In the genomic region with DNA sequence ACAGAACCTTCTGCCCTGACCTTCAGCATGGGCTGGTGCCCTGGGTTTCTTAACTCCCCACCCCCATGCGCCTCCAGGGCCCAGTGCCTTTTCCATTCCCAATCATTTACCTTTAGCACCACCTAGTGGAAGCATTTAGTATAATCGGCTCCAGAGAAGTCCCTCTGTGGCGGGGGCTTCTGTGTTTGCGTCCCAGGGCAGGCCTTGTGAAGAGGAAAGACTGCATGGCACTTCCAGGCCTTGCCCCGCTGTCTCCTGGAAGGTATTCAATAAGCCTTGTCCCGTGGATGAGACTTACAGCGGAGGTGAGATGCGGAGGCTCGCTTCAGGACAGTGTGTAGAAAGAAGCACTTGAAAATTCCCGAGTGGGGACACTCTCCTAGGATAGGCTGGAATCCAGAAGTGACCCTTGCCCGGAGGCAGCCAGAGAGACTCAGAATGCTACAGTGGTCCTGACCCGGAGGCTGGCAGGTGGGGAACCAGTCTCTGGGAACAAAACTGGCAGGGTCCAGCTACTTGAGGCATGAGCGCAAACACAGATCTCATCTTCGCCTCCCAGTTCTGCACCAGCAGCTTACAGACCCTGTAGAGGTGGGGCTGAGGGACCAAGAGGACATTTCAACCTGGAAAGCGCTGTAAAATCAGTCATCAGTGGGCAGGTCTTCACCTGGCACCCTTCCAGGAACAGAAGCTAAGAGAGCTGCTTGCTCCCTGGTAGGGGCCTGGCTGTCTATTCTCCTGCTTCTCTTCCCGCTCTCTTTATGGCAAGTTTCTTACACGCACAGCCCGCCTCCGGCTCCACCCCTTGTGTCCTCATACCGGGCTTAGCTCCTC, we compare ENCODE assay signal across 8 mouse cellular contexts. TPM values are rescaled to one million over a fixed set of nuclear protein-coding genes. Genes with fewer than 3 reads are reported as not detected.
DNase-seq lines count a peak whose midpoint lies in the region; ATAC-seq and TF ChIP-seq lines count a peak whose summit lies in the region.

No protein-coding gene starts in this region.

- WGBS in intestine, embryonic 16.5 days: 31% methylated on average over 20 of the region's 20 CpGs
- 40% methylated on average over 20 of the region's 20 CpGs for WGBS in midbrain, embryonic 10.5 days
- WGBS in small intestine, adult 2 months: 28% methylated on average over 20 of the region's 20 CpGs

- H3K27me3 ChIP-seq in intestine, embryonic 16.5 days (replicated peaks; ENCODE audit: control insufficient read depth, insufficient read depth, low read length): no peaks in the 10 kb centered on the region
- H3K27me3 ChIP-seq in midbrain, embryonic 10.5 days (ENCODE audit: low read depth, poor library complexity, severe bottlenecking): peaks cover 15% of the 10 kb centered on the region
- H3K27me3 ChIP-seq in small intestine, adult 2 months (ENCODE audit: control insufficient read depth, insufficient read depth, low read length): no peaks in the 10 kb centered on the region; the same call in 1 of the 2 replicates

- peak; percentile 79; the same call in 1 of the 2 replicates for TF ChIP-seq CTCF in small intestine, adult 2 months (IDR thresholded peaks at IDR 0.05; ENCODE audit: extremely low read depth, insufficient read length, insufficient replicate concordance, low read depth, low read length)

- H3K9me3 ChIP-seq in intestine, embryonic 16.5 days (ENCODE audit: control insufficient read depth, low read length): no peaks in the 10 kb centered on the region
- H3K9me3 ChIP-seq in midbrain, embryonic 10.5 days (replicated peaks): no peaks in the 10 kb centered on the region

- no peak for TF ChIP-seq POLR2A in small intestine, adult 2 months (IDR thresholded peaks at IDR 0.05; ENCODE audit: low read depth, low read length)

- H3K4me3 ChIP-seq in intestine, embryonic 16.5 days (ENCODE audit: low read length): no peak overlapping the region
- H3K4me3 ChIP-seq in midbrain, embryonic 10.5 days: no peak overlapping the region
- peak overlapping the region; percentile 19; the same call in 1 of the 2 replicates for H3K4me3 ChIP-seq in small intestine, adult 2 months (ENCODE audit: low read depth, low read length)

- peak overlapping the region; percentile 20; the same call in 1 of the 2 replicates for H3K4me2 ChIP-seq in intestine, embryonic 16.5 days (ENCODE audit: low read depth, low read length)

- H3K9ac ChIP-seq in intestine, embryonic 16.5 days (ENCODE audit: low read depth, low read length): 0 out of 2 replicates have a peak overlapping the region, but pooled peaks have one; percentile 3

- H3K36me3 ChIP-seq in intestine, embryonic 16.5 days (ENCODE audit: control insufficient read depth, insufficient read depth, low read length): no peaks in the 10 kb centered on the region
- no peaks in the 10 kb centered on the region for H3K36me3 ChIP-seq in midbrain, embryonic 10.5 days
- no peaks in the 10 kb centered on the region for H3K36me3 ChIP-seq in small intestine, adult 2 months (ENCODE audit: control insufficient read depth, insufficient read depth, low read length)

- 0 out of 2 replicates have a peak, but pooled peaks cover 4% of the 10 kb centered on the region for H3K4me1 ChIP-seq in intestine, embryonic 16.5 days (ENCODE audit: control insufficient read depth, insufficient read depth, low read length)
- peaks cover 27% of the 10 kb centered on the region for H3K4me1 ChIP-seq in midbrain, embryonic 10.5 days
- H3K4me1 ChIP-seq in small intestine, adult 2 months (ENCODE audit: control insufficient read depth, insufficient read depth, insufficient read length, low read length): no peaks in the 10 kb centered on the region

- peak; percentile 96 for DNase-seq in heart, adult 11 months
- DNase-seq in heart, postnatal 25 days (ENCODE audit: low spot score): no peak
- DNase-seq in embryo, embryonic 9.5 days (ENCODE audit: extremely low spot score): peak; percentile 88
- peak; percentile 36 to 54 for DNase-seq in gastrocnemius, postnatal 36 days
- DNase-seq in left cerebral cortex, postnatal 36 days (ENCODE audit: low spot score in 2 of 2): peak; percentile 29 to 35
- DNase-seq in midbrain, embryonic 10.5 days (ENCODE audit: low spot score): peak; percentile 70

- intact Hi-C loops in heart, postnatal 25 days (cut with DNase I): loop anchor here (5.0 kb wide), 2 partner anchors 126 to 361 kb away; no protein-coding TSS in a partner anchor
- intact Hi-C loops in gastrocnemius, postnatal 36 days (cut with DNase I): loop anchor here (2.0 to 5.0 kb wide), 3 partner anchors 111 to 308 kb away; no protein-coding TSS in a partner anchor
- intact Hi-C loops in left cerebral cortex, postnatal 36 days (cut with DNase I): loop anchor here (5.0 to 10.0 kb wide), 2 partner anchors 306 to 364 kb away; no protein-coding TSS in a partner anchor

- no peak overlapping the region for H3K27ac ChIP-seq in intestine, embryonic 16.5 days (ENCODE audit: low read length)
- H3K27ac ChIP-seq in midbrain, embryonic 10.5 days (replicated peaks): no peak overlapping the region
- H3K27ac ChIP-seq in small intestine, adult 2 months (ENCODE audit: insufficient read depth, low read depth, low read length): no peak overlapping the region

- ATAC-seq in intestine, embryonic 16.5 days: peak; percentile 61

RNA-seq across cellular contexts. Expression of a gene that starts 7.7 kb away (rescaled TPM):
- total RNA-seq in heart, postnatal 25 days (2021): 10 to 100 TPM; 49.0 to 53.0 TPM
- total RNA-seq in gastrocnemius, postnatal 36 days (2021): 1 to 10 TPM; 3.1 to 3.5 TPM
- polyA plus RNA-seq in intestine, embryonic 16.5 days (2015; fragmentation: Nextera tagmentation; extraction: Ambion mirVana): 14.1 and 17.1 TPM in 2 replicates
- 10 to 100 TPM; 49.7 to 52.3 TPM for total RNA-seq in left cerebral cortex, postnatal 36 days (2021)
- polyA plus RNA-seq in midbrain, embryonic 10.5 days (2016; fragmentation: Nextera tagmentation; extraction: Ambion mirVana): 34.3 and 42.6 TPM in 2 replicates
- 2.3 and 3.1 TPM in 2 replicates for polyA plus RNA-seq in small intestine, adult 2 months (2012; rRNA removed)

RNA-seq across cellular contexts. Expression of a gene that starts 8.2 kb away (rescaled TPM):
- total RNA-seq in heart, postnatal 25 days (2021): 10 to 100 TPM in 1 of 2 experiments, 1 to 10 TPM in 1; 9.3 to 11.8 TPM
- total RNA-seq in gastrocnemius, postnatal 36 days (2021): 1 to 10 TPM in 1 of 2 experiments, under 1 TPM in 1; 0.76 to 1.6 TPM
- 3.1 and 4.3 TPM in 2 replicates for polyA plus RNA-seq in intestine, embryonic 16.5 days (2015; fragmentation: Nextera tagmentation; extraction: Ambion mirVana)
- total RNA-seq in left cerebral cortex, postnatal 36 days (2021): not detected
- polyA plus RNA-seq in midbrain, embryonic 10.5 days (2016; fragmentation: Nextera tagmentation; extraction: Ambion mirVana): 2.9 and 3.1 TPM in 2 replicates
- 2.1 and 5.8 TPM in 2 replicates for polyA plus RNA-seq in small intestine, adult 2 months (2012; rRNA removed)

RNA-seq across cellular contexts. Expression of a gene that starts 45.0 kb away (rescaled TPM):
- total RNA-seq in heart, postnatal 25 days (2021): 10 to 100 TPM; 61.7 to 65.1 TPM
- total RNA-seq in gastrocnemius, postnatal 36 days (2021): 10 to 100 TPM; 20.8 to 23.4 TPM
- 128 and 133 TPM in 2 replicates for polyA plus RNA-seq in intestine, embryonic 16.5 days (2015; fragmentation: Nextera tagmentation; extraction: Ambion mirVana)
- total RNA-seq in left cerebral cortex, postnatal 36 days (2021): 1 to 10 TPM; 4.5 to 5.7 TPM
- 35.6 and 41.4 TPM in 2 replicates for polyA plus RNA-seq in midbrain, embryonic 10.5 days (2016; fragmentation: Nextera tagmentation; extraction: Ambion mirVana)
- polyA plus RNA-seq in small intestine, adult 2 months (2012; rRNA removed): 188 and 215 TPM in 2 replicates

RNA-seq across cellular contexts. Expression of a gene that starts 45.2 kb away (rescaled TPM):
- total RNA-seq in heart, postnatal 25 days (2021): 10 to 100 TPM; 36.6 to 39.6 TPM
- total RNA-seq in gastrocnemius, postnatal 36 days (2021): 10 to 100 TPM; 18.2 to 20.1 TPM
- polyA plus RNA-seq in intestine, embryonic 16.5 days (2015; fragmentation: Nextera tagmentation; extraction: Ambion mirVana): 26.4 and 27.0 TPM in 2 replicates
- total RNA-seq in left cerebral cortex, postnatal 36 days (2021): 10 to 100 TPM; 27.5 to 33.5 TPM
- 44.7 and 46.2 TPM in 2 replicates for polyA plus RNA-seq in midbrain, embryonic 10.5 days (2016; fragmentation: Nextera tagmentation; extraction: Ambion mirVana)
- 10.4 and 15.1 TPM in 2 replicates for polyA plus RNA-seq in small intestine, adult 2 months (2012; rRNA removed)

RNA-seq across cellular contexts. Expression of a gene that starts 54.0 kb away (rescaled TPM):
- 100 to 1,000 TPM; 179 to 215 TPM for total RNA-seq in heart, postnatal 25 days (2021)
- total RNA-seq in gastrocnemius, postnatal 36 days (2021): 10 to 100 TPM; 41.4 to 50.5 TPM
- polyA plus RNA-seq in intestine, embryonic 16.5 days (2015; fragmentation: Nextera tagmentation; extraction: Ambion mirVana): 76.4 and 81.6 TPM in 2 replicates
- total RNA-seq in left cerebral cortex, postnatal 36 days (2021): 100 to 1,000 TPM in 1 of 2 experiments, 10 to 100 TPM in 1; 88.9 to 102 TPM
- 55.6 TPM in 2 replicates for polyA plus RNA-seq in midbrain, embryonic 10.5 days (2016; fragmentation: Nextera tagmentation; extraction: Ambion mirVana)
- polyA plus RNA-seq in small intestine, adult 2 months (2012; rRNA removed): 32.5 and 73.5 TPM in 2 replicates

Comparison
In these comparisons a context has a peak if more than half of its experiments do, and no peak if none do; other contexts are left out.
1. RNA of a gene that starts 7.7 kb away (total RNA-seq): 49.0 to 53.0 TPM in heart, postnatal 25 days and 49.7 to 52.3 TPM in left cerebral cortex, postnatal 36 days; 3.1 to 3.5 TPM in gastrocnemius, postnatal 36 days; every median in the first group is over 10 times any median in the second.
2. RNA of a gene that starts 8.2 kb away (total RNA-seq): 9.3 to 11.8 TPM in heart, postnatal 25 days; 0.76 to 1.6 TPM in gastrocnemius, postnatal 36 days and not detected in left cerebral cortex, postnatal 36 days; every median in the first group is over 4 times any median in the second.